Mouse (Mus musculus): Measurements from ENCODE around the gene Zfp423. TPM values are rescaled to one million over a fixed set of nuclear protein-coding genes. Genes with fewer than 3 reads are reported as not detected.

Zfp423 gene
- polyA plus RNA-seq, 1 experiment, result 6.4 TPM

DNA sequence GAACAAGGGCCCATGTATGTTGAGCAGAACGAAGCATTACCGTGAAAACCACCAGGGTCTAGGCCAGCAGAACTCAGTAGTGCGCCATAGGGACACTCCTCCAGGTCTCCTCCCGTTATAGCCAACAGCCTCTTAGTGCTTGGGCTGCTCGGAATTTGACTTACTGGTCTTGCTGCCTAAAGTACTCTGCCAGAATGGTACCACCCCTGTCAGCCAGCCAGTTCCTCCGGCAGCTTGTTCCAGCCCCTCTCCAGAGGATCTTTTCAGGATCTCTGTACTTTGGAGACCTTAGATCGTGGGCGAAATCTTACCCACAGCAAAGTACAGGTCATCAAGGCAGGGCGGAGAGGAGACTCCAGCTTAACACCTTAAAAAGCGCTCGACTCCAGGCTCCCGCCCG, 25.2 kb downstream of the Zfp423 start:
- no peak for TF ChIP-seq POLR2A (IDR thresholded peaks at IDR 0.05; ENCODE audit: borderline replicate concordance, extremely low read depth, low read depth, low read length)
- no peak for TF ChIP-seq CTCF (IDR thresholded peaks at IDR 0.05; ENCODE audit: insufficient read depth, low read length)
- H3K4me3 ChIP-seq (replicated peaks; ENCODE audit: extremely low read depth, low read depth, low read length), result no peak overlapping the region
- WGBS, result 68% methylated on average over 13 of the region's 13 CpGs
- no peaks in the 10 kb centered on the region for H3K4me1 ChIP-seq (ENCODE audit: control insufficient read depth, insufficient read depth, low read length)
- no peak for DNase-seq

DNA sequence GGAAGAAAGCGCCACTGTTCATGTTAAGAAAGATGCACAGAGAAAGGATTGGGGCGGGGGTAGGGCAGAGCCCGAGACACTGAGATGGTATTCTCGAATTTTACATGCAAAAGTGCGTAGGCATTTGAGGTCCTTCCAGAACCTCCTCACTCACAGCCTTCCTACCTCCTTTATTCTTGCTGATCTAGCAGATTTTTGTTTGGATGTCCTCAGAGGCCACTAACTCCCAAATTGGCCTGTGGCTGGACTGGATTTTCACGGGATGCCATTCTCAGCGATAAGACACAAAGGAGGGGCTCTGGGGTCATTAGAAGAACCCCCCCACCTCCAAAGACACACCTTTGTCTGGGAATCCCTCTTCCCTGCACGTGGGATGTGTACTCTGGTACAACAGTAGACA, 25.6 kb downstream of the Zfp423 start:
- no peak for TF ChIP-seq POLR2A (IDR thresholded peaks at IDR 0.05; ENCODE audit: borderline replicate concordance, extremely low read depth, low read depth, low read length)
- no peak for TF ChIP-seq CTCF (IDR thresholded peaks at IDR 0.05; ENCODE audit: insufficient read depth, low read length)
- no peak for DNase-seq
- Histone ChIP-seq H3K4me1 (ENCODE audit: control insufficient read depth, insufficient read depth, low read length) (peaks cover under 1% of the 10 kb centered on the region), H3K4me3 (replicated peaks; ENCODE audit: extremely low read depth, low read depth, low read length) (no peak overlapping the region)
- 67% methylated on average over 8 of the region's 8 CpGs for WGBS

GRCm38 (mm10) chr8:87928857-87929256, 30.5 kb downstream of the Zfp423 start:
- H3K4me1 ChIP-seq (ENCODE audit: control insufficient read depth, insufficient read depth, low read length), result peaks cover 4% of the 10 kb centered on the region
- 20% methylated on average over 2 of the region's 2 CpGs for WGBS
- no peak overlapping the region for H3K4me3 ChIP-seq (replicated peaks; ENCODE audit: extremely low read depth, low read depth, low read length)
- TF ChIP-seq POLR2A (IDR thresholded peaks at IDR 0.05; ENCODE audit: borderline replicate concordance, extremely low read depth, low read depth, low read length), result no peak
- no peak for TF ChIP-seq CTCF (IDR thresholded peaks at IDR 0.05; ENCODE audit: insufficient read depth, low read length)
- no peak for DNase-seq

DNA sequence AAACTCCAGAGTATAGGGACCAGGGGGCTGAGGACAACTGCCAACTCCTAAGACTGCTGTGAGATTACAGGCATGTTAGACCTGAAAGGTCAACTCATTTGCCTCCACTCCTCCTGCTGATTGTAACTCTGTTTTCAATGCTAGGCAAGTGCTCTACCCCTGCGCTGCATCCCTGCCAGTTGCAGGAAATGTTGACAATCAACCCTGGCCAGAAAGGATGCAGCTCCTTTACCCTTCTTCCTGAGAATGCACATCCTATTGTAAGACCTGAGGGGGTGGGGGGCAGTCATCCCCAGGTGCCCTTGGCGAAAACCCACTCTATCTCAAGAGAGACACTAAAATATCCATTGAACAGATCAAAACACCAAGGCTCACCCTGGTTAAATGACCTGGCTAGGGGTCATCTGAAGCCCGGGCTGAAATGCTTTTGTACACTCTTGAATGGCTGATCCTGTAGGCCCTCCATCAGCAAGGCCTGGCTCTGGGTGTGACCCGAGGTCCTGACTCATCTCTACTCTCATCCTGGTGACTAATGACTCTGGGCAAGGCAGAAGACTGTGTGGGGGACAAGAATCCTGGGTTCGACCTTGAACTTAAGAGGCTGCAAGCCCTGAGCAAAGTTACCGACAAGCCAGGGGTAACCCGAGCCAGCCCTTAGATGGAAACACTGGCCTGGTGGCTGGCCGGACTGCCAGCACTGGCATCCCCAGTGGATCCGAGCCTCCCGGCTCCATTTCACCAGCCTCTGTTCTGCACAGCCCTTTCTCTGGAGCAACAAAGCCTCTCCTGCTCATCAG, 32.2 kb downstream of the Zfp423 start:
- peaks cover 4% of the 10 kb centered on the region for H3K4me1 ChIP-seq (ENCODE audit: control insufficient read depth, insufficient read depth, low read length)
- WGBS, result 70% methylated on average over 10 of the region's 10 CpGs
- H3K4me3 ChIP-seq (replicated peaks; ENCODE audit: extremely low read depth, low read depth, low read length), result no peak overlapping the region
- no peak for DNase-seq
- TF ChIP-seq POLR2A (IDR thresholded peaks at IDR 0.05; ENCODE audit: borderline replicate concordance, extremely low read depth, low read depth, low read length), result no peak
- no peak for TF ChIP-seq CTCF (IDR thresholded peaks at IDR 0.05; ENCODE audit: insufficient read depth, low read length)

GRCm38 (mm10) chr8:87926098-87926890, 33.1 kb downstream of the Zfp423 start:
- 62% methylated on average over 7 of the region's 7 CpGs for WGBS
- Histone ChIP-seq H3K4me3 (replicated peaks; ENCODE audit: extremely low read depth, low read depth, low read length) (no peak overlapping the region), H3K4me1 (ENCODE audit: control insufficient read depth, insufficient read depth, low read length) (peaks cover 4% of the 10 kb centered on the region)
- TF ChIP-seq POLR2A (IDR thresholded peaks at IDR 0.05; ENCODE audit: borderline replicate concordance, extremely low read depth, low read depth, low read length) (no peak), CTCF (IDR thresholded peaks at IDR 0.05; ENCODE audit: insufficient read depth, low read length) (no peak)
- no peak for DNase-seq

DNA sequence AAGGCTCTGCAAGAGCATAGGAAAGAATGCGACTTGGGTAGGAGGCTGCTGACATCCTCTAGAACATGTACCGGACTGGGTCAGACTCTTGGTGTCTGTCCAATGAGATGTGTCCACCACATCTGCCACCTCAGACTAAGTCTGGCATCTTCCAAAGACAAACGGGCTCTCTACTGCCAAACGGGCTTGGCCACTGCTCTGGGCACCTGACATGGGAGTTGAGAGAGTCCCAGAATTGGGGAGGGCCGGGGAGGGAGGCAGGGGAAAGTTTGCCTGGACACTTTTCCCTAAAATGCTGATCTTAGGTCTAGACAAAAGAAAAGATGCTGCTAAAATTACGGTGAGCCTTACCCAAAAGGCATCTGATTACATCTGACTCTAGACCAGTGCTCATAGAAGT, 36.5 kb downstream of the Zfp423 start:
- H3K4me1 ChIP-seq (ENCODE audit: control insufficient read depth, insufficient read depth, low read length), result no peaks in the 10 kb centered on the region
- DNase-seq, result no peak
- WGBS, result 71% methylated on average over 6 of the region's 6 CpGs
- no peak for TF ChIP-seq POLR2A (IDR thresholded peaks at IDR 0.05; ENCODE audit: borderline replicate concordance, extremely low read depth, low read depth, low read length)
- no peak for TF ChIP-seq CTCF (IDR thresholded peaks at IDR 0.05; ENCODE audit: insufficient read depth, low read length)
- no peak overlapping the region for H3K4me3 ChIP-seq (replicated peaks; ENCODE audit: extremely low read depth, low read depth, low read length)

DNA sequence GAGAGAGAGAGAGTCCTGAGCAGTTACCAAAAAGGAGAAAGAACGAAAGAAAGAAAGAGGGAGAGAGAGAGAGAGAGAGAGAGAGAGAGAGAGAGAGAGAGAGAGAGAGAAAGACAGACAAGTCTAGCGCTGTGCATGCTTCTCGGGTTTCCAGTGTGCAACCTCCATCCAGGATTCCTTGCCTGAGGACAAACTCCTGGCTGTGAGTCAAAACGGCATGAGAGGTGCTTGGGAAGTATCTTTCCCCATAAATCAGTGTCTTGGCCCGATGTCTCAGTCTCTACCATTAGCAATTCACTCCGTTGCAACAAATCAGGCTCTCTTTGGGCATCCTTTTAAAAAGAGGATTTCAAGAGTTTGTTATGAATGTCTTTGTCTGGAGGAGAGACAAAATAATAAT, 36.9 kb downstream of the Zfp423 start:
- no peak for DNase-seq
- TF ChIP-seq CTCF (IDR thresholded peaks at IDR 0.05; ENCODE audit: insufficient read depth, low read length), result no peak
- no peak for TF ChIP-seq POLR2A (IDR thresholded peaks at IDR 0.05; ENCODE audit: borderline replicate concordance, extremely low read depth, low read depth, low read length)
- Histone ChIP-seq H3K4me1 (ENCODE audit: control insufficient read depth, insufficient read depth, low read length) (no peaks in the 10 kb centered on the region), H3K4me3 (replicated peaks; ENCODE audit: extremely low read depth, low read depth, low read length) (no peak overlapping the region)
- WGBS, result 71% methylated on average over 6 of the region's 6 CpGs

DNA sequence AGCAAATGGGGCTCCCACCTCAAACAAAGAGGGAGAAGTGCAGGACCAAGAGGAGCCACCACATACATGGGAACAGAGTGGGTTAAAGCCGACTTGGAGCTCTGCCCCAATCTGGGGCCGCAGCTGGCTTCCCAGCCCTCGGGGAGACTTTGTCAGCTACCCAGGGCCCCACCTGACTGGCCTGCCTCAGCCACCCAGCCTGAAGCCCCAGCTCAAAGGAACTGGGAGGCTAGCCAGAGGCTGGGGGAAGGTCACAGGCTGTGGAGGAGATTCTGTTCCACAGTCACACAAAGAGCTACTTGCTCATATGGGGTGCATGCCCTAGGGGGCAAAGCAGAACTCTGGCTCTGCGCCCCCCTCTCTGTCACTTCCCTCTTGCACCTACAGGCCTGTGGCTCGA, 41.4 kb downstream of the Zfp423 start:
- no peak overlapping the region for H3K4me3 ChIP-seq (replicated peaks; ENCODE audit: extremely low read depth, low read depth, low read length)
- WGBS, result 59% methylated on average over 5 of the region's 5 CpGs
- DNase-seq, result no peak
- H3K4me1 ChIP-seq (ENCODE audit: control insufficient read depth, insufficient read depth, low read length), result peaks cover 8% of the 10 kb centered on the region; the same call in 1 of the 2 replicates
- no peak for TF ChIP-seq POLR2A (IDR thresholded peaks at IDR 0.05; ENCODE audit: borderline replicate concordance, extremely low read depth, low read depth, low read length)
- TF ChIP-seq CTCF (IDR thresholded peaks at IDR 0.05; ENCODE audit: insufficient read depth, low read length), result no peak

GRCm38 (mm10) chr8:87915763-87916162, 43.6 kb downstream of the Zfp423 start:
- H3K4me3 ChIP-seq (replicated peaks; ENCODE audit: extremely low read depth, low read depth, low read length), result no peak overlapping the region
- no peak for TF ChIP-seq POLR2A (IDR thresholded peaks at IDR 0.05; ENCODE audit: borderline replicate concordance, extremely low read depth, low read depth, low read length)
- no peak for TF ChIP-seq CTCF (IDR thresholded peaks at IDR 0.05; ENCODE audit: insufficient read depth, low read length)
- DNase-seq, result no peak
- 50% methylated on average over 9 of the region's 9 CpGs for WGBS
- H3K4me1 ChIP-seq (ENCODE audit: control insufficient read depth, insufficient read depth, low read length), result peaks cover 8% of the 10 kb centered on the region; the same call in 1 of the 2 replicates
